Mouse (Mus musculus) bone marrow macrophage, adult 2 months (primary cell): ENCODE results near the gene Samd7.

Source experiments
- CTCF ChIP-seq: IDR thresholded peaks from 2 replicates; pipeline ENCODE4 v1.5.1; 2012; ENCODE audit warnings: low read depth, mild to moderate bottlenecking, low read length, moderate library complexity
- POLR2A ChIP-seq: IDR thresholded peaks from 2 replicates; pipeline ENCODE4 v1.6.1; 2012; ENCODE audit warnings: mild to moderate bottlenecking, low read depth, low read length, borderline replicate concordance

- no peak for TF ChIP-seq CTCF
- no peak for TF ChIP-seq POLR2A
These were observed 18.9 kb upstream of the Samd7 start for GRCm38 (mm10) chr3:30727209-30727608.
